Mouse (Mus musculus) embryonic facial prominence, embryonic 13.5 days (tissue): ENCODE measurements around the gene Fam193a. TPM values are rescaled to one million over a fixed set of nuclear protein-coding genes. Genes with fewer than 3 reads are reported as not detected.

ENCODE experiments used
- ATAC-seq: fragments of 200-750 bp; cut with Nextera tagmentation; 2 replicates; pipeline ENCODE4 v1.8.0; 2017; ENCODE audit warnings: low read depth; ENCODE audit not compliant: insufficient number of reproducible peaks, insufficient read depth, low FRiP score, low TSS enrichment
- H3K27ac ChIP-seq: fragments of 300-500 bp; sonication (generic); 2 replicates; pipeline ENCODE4 v1.5.1; 2015; ENCODE audit warnings: moderate library complexity, mild to moderate bottlenecking, inconsistent platforms
- H3K27me3 ChIP-seq: fragments of 300-500 bp; sonication (generic); 2 replicates; pipeline ENCODE4 v1.6.1; 2015; ENCODE audit warnings: mild to moderate bottlenecking, inconsistent platforms
- H3K36me3 ChIP-seq: fragments of 300-500 bp; sonication (generic); 2 replicates; pipeline ENCODE4 v1.6.1; 2015; ENCODE audit warnings: mild to moderate bottlenecking, inconsistent platforms
- H3K4me1 ChIP-seq: fragments of 300-500 bp; sonication (generic); 2 replicates; pipeline ENCODE4 v1.6.1; 2015; ENCODE audit warnings: inconsistent platforms
- H3K4me2 ChIP-seq: fragments of 300-500 bp; sonication (generic); 2 replicates; pipeline ENCODE4 v1.6.1; 2015; ENCODE audit warnings: moderate library complexity, mild to moderate bottlenecking, inconsistent platforms
- H3K4me3 ChIP-seq: fragments of 300-500 bp; sonication (generic); 2 replicates; pipeline ENCODE4 v1.5.1; 2015; ENCODE audit warnings: mild to moderate bottlenecking, inconsistent platforms
- H3K9ac ChIP-seq: fragments of 300-500 bp; sonication (generic); 2 replicates; pipeline ENCODE4 v1.6.1; 2015; ENCODE audit warnings: mild to moderate bottlenecking, inconsistent platforms
- H3K9me3 ChIP-seq: fragments of 300-500 bp; sonication (generic); 2 replicates; pipeline ENCODE4 v1.6.1; 2016; ENCODE audit warnings: inconsistent platforms
- WGBS: fragments of 180-500 bp; shearing (Covaris S2); methylation state at CpG from one replicate; pipeline ENCODE4 v1.1.7; 2015; ENCODE audit warnings: mixed read lengths; 5-methylcytosine and 5-hydroxymethylcytosine counted together
- polyA plus RNA-seq: library from polyadenylated mRNA; unstranded; fragments of >200 nt; fragmentation: Nextera tagmentation; extraction: Ambion mirVana; gene quantifications from 2 replicates; pipeline ENCODE4 v1.2.1, GENCODE M21; 2015

The Fam193a gene
- polyA plus RNA-seq, 1 experiment from 2014 or later: 17.7 TPM

GRCm38 (mm10) chr5:34525663-34526476, 156.1 kb downstream of the Fam193a start, which contains the start of gene Sh3bp2:
Gene Sh3bp2, plus strand, starts transcription at chr5:34525838.
- no peaks in the 10 kb centered on the region for H3K9me3 ChIP-seq
- no peak within 1 kb of the TSS for H3K27ac ChIP-seq
- H3K36me3 ChIP-seq: no peaks in the 10 kb centered on the region
- 3% methylated on average over 38 of the region's 38 CpGs for WGBS
- H3K4me2 ChIP-seq: peak within 1 kb of the TSS; percentile 72
- H3K9ac ChIP-seq: peak within 1 kb of the TSS; percentile 69
- H3K4me1 ChIP-seq: 0 out of 2 replicates have a peak, but pooled peaks cover 7% of the 10 kb centered on the region
- H3K4me3 ChIP-seq: peak within 1 kb of the TSS; percentile 53
- H3K27me3 ChIP-seq: peaks cover 12% of the 10 kb centered on the region; the same call in 1 of the 2 replicates
- peak; percentile 81 for ATAC-seq

- 41% methylated on average over 5 of the region's 5 CpGs for WGBS
- no peak for ATAC-seq
- peaks cover 12% of the 10 kb centered on the region; the same call in 1 of the 2 replicates for H3K27me3 ChIP-seq
- H3K9me3 ChIP-seq: no peaks in the 10 kb centered on the region
- 0 out of 2 replicates have a peak, but pooled peaks cover 5% of the 10 kb centered on the region for H3K4me1 ChIP-seq
- no peak overlapping the region for H3K4me3 ChIP-seq
- H3K27ac ChIP-seq: no peak overlapping the region
- no peaks in the 10 kb centered on the region for H3K36me3 ChIP-seq
- H3K9ac ChIP-seq: no peak overlapping the region
- peak overlapping the region; percentile 72 for H3K4me2 ChIP-seq
Measured at GRCm38 (mm10) chr5:34526477-34526775, 156.7 kb downstream of the Fam193a start.

DNA sequence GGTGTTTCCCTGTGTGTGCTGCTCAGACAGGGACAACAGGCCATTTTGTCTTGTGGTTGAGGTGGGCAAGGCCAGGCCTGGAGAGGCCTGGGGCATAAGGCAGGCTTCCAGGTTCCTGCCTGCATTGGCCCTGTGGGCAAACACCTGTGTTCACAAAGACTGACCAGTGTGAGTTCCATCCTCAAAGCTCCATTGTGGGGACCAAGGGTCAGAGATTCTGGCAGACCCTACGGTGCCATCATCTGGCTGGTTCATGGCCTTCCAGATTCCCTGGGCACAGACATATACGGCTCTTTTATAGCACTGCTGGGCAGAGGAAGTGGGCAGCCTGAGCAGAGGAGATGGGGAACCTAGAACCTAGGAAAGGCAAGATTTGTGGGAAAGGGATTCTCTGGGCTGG, 157.6 kb downstream of the Fam193a start:
- H3K27me3 ChIP-seq: peaks cover 12% of the 10 kb centered on the region; the same call in 1 of the 2 replicates
- no peak overlapping the region for H3K27ac ChIP-seq
- H3K9me3 ChIP-seq: no peaks in the 10 kb centered on the region
- WGBS: 76% methylated on average over 2 of the region's 2 CpGs
- H3K4me3 ChIP-seq: no peak overlapping the region
- 0 out of 2 replicates have a peak, but pooled peaks cover 5% of the 10 kb centered on the region for H3K4me1 ChIP-seq
- H3K4me2 ChIP-seq: no peak overlapping the region
- no peak for ATAC-seq
- no peaks in the 10 kb centered on the region for H3K36me3 ChIP-seq
- no peak overlapping the region for H3K9ac ChIP-seq

GRCm38 (mm10) chr5:34528724-34529123, 159.0 kb downstream of the Fam193a start:
- 0 out of 2 replicates have a peak, but pooled peaks cover 5% of the 10 kb centered on the region for H3K4me1 ChIP-seq
- H3K4me3 ChIP-seq: no peak overlapping the region
- peaks cover 12% of the 10 kb centered on the region; the same call in 1 of the 2 replicates for H3K27me3 ChIP-seq
- no peak overlapping the region for H3K9ac ChIP-seq
- ATAC-seq: no peak
- H3K36me3 ChIP-seq: no peaks in the 10 kb centered on the region
- no peak overlapping the region for H3K4me2 ChIP-seq
- no peak overlapping the region for H3K27ac ChIP-seq
- H3K9me3 ChIP-seq: no peaks in the 10 kb centered on the region
- WGBS: 71% methylated on average over 5 of the region's 5 CpGs

GRCm38 (mm10) chr5:34530116-34530515, 160.4 kb downstream of the Fam193a start:
- Histone ChIP-seq H3K36me3 (no peaks in the 10 kb centered on the region), H3K4me2 (no peak overlapping the region), H3K4me3 (no peak overlapping the region), H3K9me3 (no peaks in the 10 kb centered on the region), H3K4me1 (0 out of 2 replicates have a peak, but pooled peaks cover 5% of the 10 kb centered on the region), H3K27ac (no peak overlapping the region), H3K9ac (no peak overlapping the region), H3K27me3 (peaks cover 12% of the 10 kb centered on the region; the same call in 1 of the 2 replicates)
- no peak for ATAC-seq
- WGBS: 67% methylated on average over 5 of the region's 5 CpGs

- Histone ChIP-seq H3K4me3 (no peak overlapping the region), H3K27ac (no peak overlapping the region), H3K9me3 (no peaks in the 10 kb centered on the region), H3K9ac (no peak overlapping the region), H3K4me2 (no peak overlapping the region), H3K27me3 (peaks cover 12% of the 10 kb centered on the region; the same call in 1 of the 2 replicates), H3K36me3 (no peaks in the 10 kb centered on the region), H3K4me1 (0 out of 2 replicates have a peak, but pooled peaks cover 4% of the 10 kb centered on the region)
- no peak for ATAC-seq
- 50% methylated on average over 4 of the region's 4 CpGs for WGBS
Measured at GRCm38 (mm10) chr5:34530687-34531086, 161.0 kb downstream of the Fam193a start.

- WGBS: 68% methylated on average over 5 of the region's 5 CpGs
- no peak overlapping the region for H3K4me2 ChIP-seq
- H3K27ac ChIP-seq: no peak overlapping the region
Measured at GRCm38 (mm10) chr5:34533066-34533465, 163.3 kb downstream of the Fam193a start.

DNA sequence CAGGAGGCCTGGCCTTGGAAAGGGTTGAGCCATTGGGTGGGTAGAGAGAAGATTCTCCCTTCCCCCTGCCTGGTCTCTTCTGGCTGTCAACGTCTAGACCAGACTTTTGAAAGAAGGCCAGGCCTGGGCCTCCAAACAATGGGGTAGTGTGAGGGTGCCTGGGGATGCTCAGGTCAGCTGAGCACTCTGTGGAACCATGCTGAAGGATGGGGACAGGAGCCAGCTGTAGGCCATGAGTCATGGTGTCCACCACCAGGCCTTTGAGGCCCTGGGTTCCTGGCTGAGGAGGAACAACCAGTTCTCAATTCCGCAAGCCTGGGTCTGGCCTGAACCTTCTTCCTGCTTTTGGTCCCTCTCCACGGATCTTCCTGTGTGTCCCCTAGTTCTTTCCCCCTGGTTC, 164.1 kb downstream of the Fam193a start:
- Histone ChIP-seq H3K4me1 (no peaks in the 10 kb centered on the region), H3K27ac (no peak overlapping the region), H3K4me3 (no peak overlapping the region), H3K27me3 (no peaks in the 10 kb centered on the region), H3K36me3 (no peaks in the 10 kb centered on the region), H3K9ac (no peak overlapping the region), H3K4me2 (no peak overlapping the region), H3K9me3 (no peaks in the 10 kb centered on the region)
- no peak for ATAC-seq
- WGBS: 67% methylated on average over 3 of the region's 3 CpGs

More at GRCm38 (mm10) chr5:34533066-34533465, 163.3 kb downstream of the Fam193a start:
- Histone ChIP-seq H3K4me3 (no peak overlapping the region), H3K9ac (no peak overlapping the region), H3K4me1 (no peaks in the 10 kb centered on the region), H3K36me3 (no peaks in the 10 kb centered on the region), H3K9me3 (no peaks in the 10 kb centered on the region), H3K27me3 (no peaks in the 10 kb centered on the region)
- ATAC-seq: no peak

DNA sequence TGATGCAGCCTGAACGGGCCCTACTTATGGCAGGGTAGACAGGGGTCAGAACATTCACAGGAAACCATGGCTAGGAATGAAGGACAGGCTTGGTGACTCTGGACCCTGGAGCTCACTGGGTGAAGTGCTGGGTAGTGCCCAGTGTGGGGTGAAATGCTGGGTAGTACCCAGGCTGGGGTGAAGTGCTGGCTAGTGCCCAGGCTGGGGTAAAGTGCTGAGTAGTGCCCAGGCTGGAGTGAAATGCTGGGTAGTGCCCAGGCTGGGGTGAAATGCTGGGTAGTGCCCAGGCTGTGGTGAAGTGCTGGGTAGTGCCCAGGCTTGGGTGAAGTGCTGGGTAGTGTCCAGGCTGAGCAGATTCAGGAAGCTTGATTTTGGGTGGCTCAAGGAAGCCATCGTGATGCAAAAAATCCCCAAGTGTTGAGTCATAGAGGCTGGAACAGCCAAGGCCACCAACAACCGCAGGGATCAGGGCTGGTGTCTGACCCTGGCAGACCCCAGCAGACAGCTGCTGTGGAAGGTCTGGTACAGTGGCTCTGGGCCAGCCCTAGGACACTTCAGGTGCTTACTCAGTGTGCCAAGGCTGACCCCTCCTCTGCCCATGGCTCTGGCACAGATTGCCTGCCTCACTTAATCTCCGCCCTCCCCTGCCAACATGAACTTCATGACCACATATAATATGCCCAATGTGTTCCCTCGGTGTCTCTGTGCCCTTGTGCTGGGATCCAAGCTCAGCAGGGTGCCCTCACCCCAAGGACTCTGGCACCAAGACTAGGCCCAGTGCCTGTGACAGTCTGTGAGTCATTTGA, 165.2 kb downstream of the Fam193a start:
- 83% methylated on average over 5 of the region's 5 CpGs for WGBS
- ATAC-seq: no peak
- H3K4me1 ChIP-seq: no peaks in the 10 kb centered on the region
- no peaks in the 10 kb centered on the region for H3K36me3 ChIP-seq
- H3K4me3 ChIP-seq: no peak overlapping the region
- no peak overlapping the region for H3K27ac ChIP-seq
- H3K9ac ChIP-seq: no peak overlapping the region
- H3K9me3 ChIP-seq: no peaks in the 10 kb centered on the region
- no peaks in the 10 kb centered on the region for H3K27me3 ChIP-seq
- no peak overlapping the region for H3K4me2 ChIP-seq

GRCm38 (mm10) chr5:34535831-34536230, 166.1 kb downstream of the Fam193a start:
- Histone ChIP-seq H3K4me1 (no peaks in the 10 kb centered on the region), H3K4me3 (no peak overlapping the region), H3K4me2 (no peak overlapping the region), H3K9me3 (no peaks in the 10 kb centered on the region), H3K9ac (no peak overlapping the region), H3K27ac (no peak overlapping the region), H3K36me3 (no peaks in the 10 kb centered on the region), H3K27me3 (no peaks in the 10 kb centered on the region)
- no peak for ATAC-seq
- 83% methylated on average over 7 of the region's 7 CpGs for WGBS
